Mouse (Mus musculus) embryonic facial prominence, embryonic 12.5 days (tissue): ENCODE measurements around the gene Gm12216. TPM values are rescaled to one million over a fixed set of nuclear protein-coding genes. Genes with fewer than 3 reads are reported as not detected.

ENCODE experiments used
- ATAC-seq: fragments of 200-750 bp; cut with Nextera tagmentation; 2 replicates; pipeline ENCODE4 v1.8.0; 2017; ENCODE audit not compliant: insufficient number of reproducible peaks, insufficient read depth, low FRiP score, low TSS enrichment
- H3K27ac ChIP-seq: fragments of 300-500 bp; sonication (generic); 2 replicates; pipeline ENCODE4 v1.5.1; 2016; ENCODE audit warnings: mild to moderate bottlenecking
- H3K27me3 ChIP-seq: fragments of 300-500 bp; sonication (generic); 2 replicates; pipeline ENCODE4 v1.6.1; 2016; ENCODE audit warnings: mild to moderate bottlenecking, moderate library complexity
- H3K36me3 ChIP-seq: fragments of 300-500 bp; sonication (generic); 2 replicates; pipeline ENCODE4 v1.6.1; 2016; ENCODE audit warnings: mild to moderate bottlenecking
- H3K4me1 ChIP-seq: fragments of 300-500 bp; sonication (generic); 2 replicates; pipeline ENCODE4 v1.6.1; 2016
- H3K4me2 ChIP-seq: fragments of 300-500 bp; sonication (generic); replicated peaks from 2 replicates; pipeline ENCODE4 v1.6.1; 2016; ENCODE audit warnings: mild to moderate bottlenecking, moderate library complexity
- H3K4me3 ChIP-seq: fragments of 300-500 bp; sonication (generic); 2 replicates; pipeline ENCODE4 v1.5.1; 2016; ENCODE audit warnings: mild to moderate bottlenecking
- H3K9ac ChIP-seq: fragments of 300-500 bp; sonication (generic); 2 replicates; pipeline ENCODE4 v1.6.1; 2016; ENCODE audit warnings: mild to moderate bottlenecking, moderate library complexity
- H3K9me3 ChIP-seq: fragments of 300-500 bp; sonication (generic); 2 replicates; pipeline ENCODE4 v1.6.1; 2016; ENCODE audit warnings: mild to moderate bottlenecking, moderate library complexity
- WGBS: fragments of 180-500 bp; shearing (Covaris S2); methylation state at CpG from one replicate; pipeline ENCODE4 v1.1.7; 2016; 5-methylcytosine and 5-hydroxymethylcytosine counted together
- polyA plus RNA-seq: library from polyadenylated mRNA; unstranded; fragments of >200 nt; fragmentation: Nextera tagmentation; extraction: Ambion mirVana; gene quantifications from 2 replicates; pipeline ENCODE4 v1.2.1, GENCODE M21; 2016

The Gm12216 gene
- polyA plus RNA-seq, 1 experiment from 2014 or later: 0.28 TPM

- no peaks in the 10 kb centered on the region for H3K4me1 ChIP-seq
- no peaks in the 10 kb centered on the region for H3K9me3 ChIP-seq
- H3K4me3 ChIP-seq: no peak overlapping the region
- H3K9ac ChIP-seq: no peak overlapping the region
- no peak for ATAC-seq
- H3K27me3 ChIP-seq: no peaks in the 10 kb centered on the region
- no peaks in the 10 kb centered on the region for H3K36me3 ChIP-seq
- no peak overlapping the region for H3K4me2 ChIP-seq
- H3K27ac ChIP-seq: no peak overlapping the region
- 57% methylated on average over 6 of the region's 6 CpGs for WGBS
Observed at GRCm38 (mm10) chr11:53818794-53819193, 40.3 kb downstream of the Gm12216 start.

- Histone ChIP-seq H3K36me3 (no peaks in the 10 kb centered on the region), H3K4me2 (no peak overlapping the region), H3K27me3 (no peaks in the 10 kb centered on the region), H3K4me1 (no peaks in the 10 kb centered on the region), H3K9ac (no peak overlapping the region), H3K27ac (no peak overlapping the region), H3K9me3 (no peaks in the 10 kb centered on the region), H3K4me3 (no peak overlapping the region)
- no peak for ATAC-seq
- WGBS: 91% methylated on average over 5 of the region's 5 CpGs
Observed at GRCm38 (mm10) chr11:53816841-53817375, 42.1 kb downstream of the Gm12216 start.

- Histone ChIP-seq H3K27ac (no peak overlapping the region), H3K36me3 (no peaks in the 10 kb centered on the region), H3K4me3 (no peak overlapping the region), H3K4me1 (no peaks in the 10 kb centered on the region), H3K4me2 (no peak overlapping the region), H3K9me3 (no peaks in the 10 kb centered on the region), H3K9ac (no peak overlapping the region), H3K27me3 (no peaks in the 10 kb centered on the region)
- ATAC-seq: no peak
- 63% methylated on average over 3 of the region's 3 CpGs for WGBS
Observed at GRCm38 (mm10) chr11:53814810-53815209, 44.2 kb downstream of the Gm12216 start.

GRCm38 (mm10) chr11:53813001-53813868 is 45.8 kb downstream of the Gm12216 start:
- Histone ChIP-seq H3K27ac (no peak overlapping the region), H3K27me3 (no peaks in the 10 kb centered on the region), H3K4me2 (no peak overlapping the region), H3K9me3 (no peaks in the 10 kb centered on the region), H3K9ac (no peak overlapping the region), H3K4me1 (no peaks in the 10 kb centered on the region), H3K36me3 (no peaks in the 10 kb centered on the region), H3K4me3 (no peak overlapping the region)
- 79% methylated on average over 16 of the region's 16 CpGs for WGBS
- ATAC-seq: no peak

- H3K4me2 ChIP-seq: no peak overlapping the region
- H3K9me3 ChIP-seq: no peaks in the 10 kb centered on the region
- WGBS: 78% methylated on average over 3 of the region's 3 CpGs
- no peaks in the 10 kb centered on the region for H3K27me3 ChIP-seq
- no peak for ATAC-seq
- no peaks in the 10 kb centered on the region for H3K4me1 ChIP-seq
- no peak overlapping the region for H3K27ac ChIP-seq
- H3K4me3 ChIP-seq: no peak overlapping the region
- H3K9ac ChIP-seq: no peak overlapping the region
- H3K36me3 ChIP-seq: no peaks in the 10 kb centered on the region
Observed at GRCm38 (mm10) chr11:53811312-53811711, 47.7 kb downstream of the Gm12216 start.

GRCm38 (mm10) chr11:53810749-53811148 is 48.3 kb downstream of the Gm12216 start:
- Histone ChIP-seq H3K4me2 (no peak overlapping the region), H3K4me1 (no peaks in the 10 kb centered on the region), H3K36me3 (no peaks in the 10 kb centered on the region), H3K27ac (no peak overlapping the region), H3K9ac (no peak overlapping the region), H3K4me3 (no peak overlapping the region), H3K27me3 (no peaks in the 10 kb centered on the region), H3K9me3 (no peaks in the 10 kb centered on the region)
- 71% methylated on average over 2 of the region's 2 CpGs for WGBS
- ATAC-seq: no peak

GRCm38 (mm10) chr11:53810156-53810555 is 48.9 kb downstream of the Gm12216 start:
- Histone ChIP-seq H3K9ac (no peak overlapping the region), H3K27me3 (no peaks in the 10 kb centered on the region), H3K4me3 (no peak overlapping the region), H3K9me3 (no peaks in the 10 kb centered on the region), H3K36me3 (no peaks in the 10 kb centered on the region), H3K27ac (no peak overlapping the region), H3K4me1 (no peaks in the 10 kb centered on the region), H3K4me2 (no peak overlapping the region)
- ATAC-seq: no peak
- 62% methylated on average over 5 of the region's 5 CpGs for WGBS

GRCm38 (mm10) chr11:53809354-53809753 is 49.7 kb downstream of the Gm12216 start:
- Histone ChIP-seq H3K4me3 (no peak overlapping the region), H3K4me2 (no peak overlapping the region), H3K27me3 (no peaks in the 10 kb centered on the region), H3K9me3 (no peaks in the 10 kb centered on the region), H3K27ac (no peak overlapping the region), H3K9ac (no peak overlapping the region), H3K36me3 (no peaks in the 10 kb centered on the region), H3K4me1 (no peaks in the 10 kb centered on the region)
- ATAC-seq: no peak
- WGBS: 41% methylated on average over 5 of the region's 5 CpGs

- Histone ChIP-seq H3K4me2 (no peak overlapping the region), H3K4me1 (no peaks in the 10 kb centered on the region), H3K27me3 (no peaks in the 10 kb centered on the region), H3K9me3 (no peaks in the 10 kb centered on the region), H3K27ac (no peak overlapping the region), H3K4me3 (no peak overlapping the region), H3K36me3 (no peaks in the 10 kb centered on the region), H3K9ac (no peak overlapping the region)
- ATAC-seq: no peak
- 61% methylated on average over 9 of the region's 9 CpGs for WGBS
Observed at GRCm38 (mm10) chr11:53805786-53806185, 53.3 kb downstream of the Gm12216 start.

GRCm38 (mm10) chr11:53804569-53805344 is 54.3 kb downstream of the Gm12216 start:
- Histone ChIP-seq H3K4me3 (no peak overlapping the region), H3K27ac (no peak overlapping the region), H3K9ac (no peak overlapping the region), H3K9me3 (no peaks in the 10 kb centered on the region), H3K4me2 (no peak overlapping the region), H3K36me3 (no peaks in the 10 kb centered on the region), H3K27me3 (no peaks in the 10 kb centered on the region), H3K4me1 (no peaks in the 10 kb centered on the region)
- 81% methylated on average over 14 of the region's 14 CpGs for WGBS
- ATAC-seq: no peak

GRCm38 (mm10) chr11:53803494-53803893 is 55.6 kb downstream of the Gm12216 start:
- 82% methylated on average over 6 of the region's 6 CpGs for WGBS
- Histone ChIP-seq H3K4me1 (no peaks in the 10 kb centered on the region), H3K9me3 (no peaks in the 10 kb centered on the region), H3K27me3 (no peaks in the 10 kb centered on the region), H3K9ac (no peak overlapping the region), H3K4me3 (no peak overlapping the region), H3K4me2 (no peak overlapping the region), H3K27ac (no peak overlapping the region), H3K36me3 (no peaks in the 10 kb centered on the region)
- ATAC-seq: no peak

- Histone ChIP-seq H3K4me1 (no peaks in the 10 kb centered on the region), H3K4me2 (no peak overlapping the region), H3K9ac (no peak overlapping the region), H3K9me3 (no peaks in the 10 kb centered on the region), H3K27me3 (no peaks in the 10 kb centered on the region), H3K36me3 (no peaks in the 10 kb centered on the region), H3K27ac (no peak overlapping the region), H3K4me3 (no peak overlapping the region)
- no peak for ATAC-seq
- WGBS: 82% methylated on average over 12 of the region's 12 CpGs
Observed at GRCm38 (mm10) chr11:53803093-53803492, 56.0 kb downstream of the Gm12216 start.
